Mouse (Mus musculus): ENCODE results near the gene Zfp985. TPM values are rescaled to one million over a fixed set of nuclear protein-coding genes. Genes with fewer than 3 reads are reported as not detected.
A peak's percentile ranks its signal among the peaks of the same experiment; 100 is the strongest.
"Not testable (repeated sequence)": the region's sequence is repeated elsewhere in the genome, so short reads cannot be mapped to it uniquely, and the experiment has no call there.

Gene Zfp985
- 0.05 and 0.16 TPM in 2 replicates for polyA plus RNA-seq (2015; fragmentation: Nextera tagmentation; extraction: Ambion mirVana)

DNA sequence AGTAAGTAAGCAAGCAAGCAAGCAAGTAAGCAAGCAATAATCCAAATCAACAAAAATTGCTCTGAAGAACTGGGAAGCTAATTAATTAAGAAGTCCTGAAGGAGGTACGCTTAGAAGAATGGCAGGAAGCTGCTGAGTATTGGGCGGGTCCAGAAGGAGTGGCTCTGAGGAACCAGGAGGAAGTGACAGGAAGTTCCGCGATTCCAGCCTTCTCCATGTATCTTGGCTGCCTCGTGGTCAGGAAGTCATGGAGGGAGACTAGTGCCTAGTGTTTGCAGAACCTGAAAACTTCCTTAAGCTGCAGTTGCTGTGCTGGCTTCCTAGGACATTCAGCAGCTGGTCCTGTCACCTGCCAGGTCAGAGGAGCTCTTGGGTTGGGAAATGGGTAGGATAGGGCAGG lies at the start of gene Zfp985:
Zfp985 (plus strand) TSS at position 207 of the 400 bp plus-strand sequence.
- H3K9me3 ChIP-seq (replicated peaks; ENCODE audit: control insufficient read depth, low read length); H3K27ac ChIP-seq (ENCODE audit: low read length); H3K4me2 ChIP-seq (ENCODE audit: low read depth, low read length); H3K36me3 ChIP-seq (ENCODE audit: control insufficient read depth, insufficient read depth); H3K27me3 ChIP-seq (ENCODE audit: control insufficient read depth, insufficient read depth, low read length); H3K4me3 ChIP-seq (ENCODE audit: low read length); H3K4me1 ChIP-seq (ENCODE audit: control insufficient read depth, insufficient read depth, low read length); H3K9ac ChIP-seq (ENCODE audit: low read length); ATAC-seq (replicated peaks; ENCODE audit: extremely low read depth, insufficient read depth, low FRiP score): not testable (repeated sequence)
- 70% methylated on average over 5 of the region's 5 CpGs for WGBS

DNA sequence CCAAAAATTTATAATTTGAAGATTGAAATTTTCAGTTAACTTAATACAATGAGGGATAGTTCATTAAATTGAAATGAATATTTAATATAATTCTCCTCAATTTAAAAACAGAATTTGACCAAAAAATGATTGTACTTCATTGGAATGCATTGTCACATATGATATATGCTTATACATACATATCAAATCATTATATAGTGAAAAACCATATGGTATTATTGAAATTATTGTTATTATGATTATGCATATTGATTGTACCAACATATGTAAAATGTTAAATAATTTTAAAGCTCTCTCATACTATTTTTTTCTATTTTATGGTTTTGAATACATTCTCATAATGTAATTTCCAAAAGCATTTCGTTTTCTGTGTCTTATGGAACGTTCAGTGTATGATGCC lies 43.9 kb upstream of the Zfp985 start:
- ATAC-seq (replicated peaks; ENCODE audit: extremely low read depth, insufficient read depth, low FRiP score): no peak
- Histone ChIP-seq H3K9ac (ENCODE audit: low read length) (no peak overlapping the region), H3K4me3 (ENCODE audit: low read length) (no peak overlapping the region), H3K36me3 (ENCODE audit: control insufficient read depth, insufficient read depth) (peaks cover 2% of the 10 kb centered on the region; the same call in 1 of the 2 replicates), H3K4me1 (ENCODE audit: control insufficient read depth, insufficient read depth, low read length) (no peaks in the 10 kb centered on the region), H3K9me3 (replicated peaks; ENCODE audit: control insufficient read depth, low read length) (peaks cover 21% of the 10 kb centered on the region), H3K27ac (ENCODE audit: low read length) (no peak overlapping the region), H3K4me2 (ENCODE audit: low read depth, low read length) (no peak overlapping the region), H3K27me3 (ENCODE audit: control insufficient read depth, insufficient read depth, low read length) (no peaks in the 10 kb centered on the region)
- 75% methylated on average over 2 of the region's 2 CpGs for WGBS

DNA sequence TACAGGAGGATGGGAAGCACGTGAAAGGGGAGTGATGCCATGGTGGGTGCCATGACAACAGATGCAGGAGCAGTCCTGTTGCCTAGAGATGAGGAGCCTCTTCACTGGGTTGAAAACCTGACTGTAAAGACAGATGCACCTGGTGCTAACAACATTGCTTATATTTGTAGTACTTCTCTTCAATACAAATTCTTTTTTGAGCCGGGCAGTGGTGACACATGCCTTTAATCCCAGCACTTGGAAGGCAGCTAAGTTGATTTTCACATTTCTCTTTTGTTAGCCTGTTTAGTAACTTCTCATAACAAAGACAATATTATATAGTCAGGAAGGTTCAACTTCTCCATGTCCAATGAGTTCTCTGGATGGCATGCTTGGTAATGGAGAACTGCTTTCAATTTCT lies 34.1 kb upstream of the Zfp985 start:
- H3K9ac ChIP-seq (ENCODE audit: low read length): no peak overlapping the region
- H3K4me3 ChIP-seq (ENCODE audit: low read length): no peak overlapping the region
- H3K27me3 ChIP-seq (ENCODE audit: control insufficient read depth, insufficient read depth, low read length): no peaks in the 10 kb centered on the region
- H3K4me1 ChIP-seq (ENCODE audit: control insufficient read depth, insufficient read depth, low read length): no peaks in the 10 kb centered on the region
- WGBS: 63% methylated on average over 2 of the region's 2 CpGs
- no peak overlapping the region for H3K4me2 ChIP-seq (ENCODE audit: low read depth, low read length)
- peaks cover 47% of the 10 kb centered on the region for H3K9me3 ChIP-seq (replicated peaks; ENCODE audit: control insufficient read depth, low read length)
- H3K36me3 ChIP-seq (ENCODE audit: control insufficient read depth, insufficient read depth): no peaks in the 10 kb centered on the region
- no peak for ATAC-seq (replicated peaks; ENCODE audit: extremely low read depth, insufficient read depth, low FRiP score)
- H3K27ac ChIP-seq (ENCODE audit: low read length): no peak overlapping the region

DNA sequence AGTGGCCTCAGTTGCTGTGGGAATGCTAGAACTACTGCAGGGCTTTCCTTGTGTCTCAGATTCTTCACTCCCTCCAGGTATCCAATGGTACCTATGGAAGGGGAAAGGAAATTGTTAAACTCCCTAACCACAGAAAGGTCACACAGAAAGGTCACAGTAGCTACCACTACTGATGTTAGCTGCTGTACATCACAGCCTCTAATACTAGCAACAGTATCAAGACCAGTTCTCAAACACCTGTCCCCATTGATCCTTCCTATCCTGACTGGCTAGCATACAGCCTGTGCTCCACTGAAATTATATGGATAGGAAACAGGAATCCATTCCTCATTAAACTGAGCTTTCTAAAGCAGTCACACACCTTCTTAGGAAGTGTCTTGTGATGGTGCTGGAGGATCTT lies 33.0 kb upstream of the Zfp985 start:
- Histone ChIP-seq H3K27me3 (ENCODE audit: control insufficient read depth, insufficient read depth, low read length) (no peaks in the 10 kb centered on the region), H3K9me3 (replicated peaks; ENCODE audit: control insufficient read depth, low read length) (peaks cover 51% of the 10 kb centered on the region), H3K4me1 (ENCODE audit: control insufficient read depth, insufficient read depth, low read length) (no peaks in the 10 kb centered on the region), H3K36me3 (ENCODE audit: control insufficient read depth, insufficient read depth) (no peaks in the 10 kb centered on the region), H3K4me2 (ENCODE audit: low read depth, low read length) (no peak overlapping the region), H3K27ac (ENCODE audit: low read length) (no peak overlapping the region), H3K4me3 (ENCODE audit: low read length) (no peak overlapping the region), H3K9ac (ENCODE audit: low read length) (no peak overlapping the region)
- ATAC-seq (replicated peaks; ENCODE audit: extremely low read depth, insufficient read depth, low FRiP score): peak; percentile 26

DNA sequence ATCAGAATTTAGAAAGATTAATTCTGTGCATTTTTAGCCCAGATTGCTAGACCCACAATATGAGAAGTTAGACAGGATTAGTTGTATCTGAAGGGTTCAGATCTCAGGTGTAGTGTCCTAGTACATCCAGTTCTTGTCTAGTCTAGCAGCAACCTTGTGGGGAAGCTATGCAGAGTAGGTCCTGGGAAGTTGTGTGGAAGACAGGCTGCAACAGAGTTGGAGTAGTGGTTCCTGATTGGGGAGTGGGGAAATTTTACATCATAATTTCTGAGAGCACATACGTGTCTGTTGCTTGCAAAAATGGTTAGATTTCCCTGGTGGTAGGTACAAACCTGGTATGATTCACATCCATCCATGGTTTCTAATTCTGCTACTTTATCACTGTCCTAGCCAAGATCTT lies 28.0 kb upstream of the Zfp985 start:
- no peak overlapping the region for H3K27ac ChIP-seq (ENCODE audit: low read length)
- WGBS: 75% methylated on average over 1 of the region's 1 CpGs
- H3K9ac ChIP-seq (ENCODE audit: low read length): no peak overlapping the region
- H3K27me3 ChIP-seq (ENCODE audit: control insufficient read depth, insufficient read depth, low read length): no peaks in the 10 kb centered on the region
- no peak overlapping the region for H3K4me3 ChIP-seq (ENCODE audit: low read length)
- H3K36me3 ChIP-seq (ENCODE audit: control insufficient read depth, insufficient read depth): no peaks in the 10 kb centered on the region
- no peak overlapping the region for H3K4me2 ChIP-seq (ENCODE audit: low read depth, low read length)
- no peaks in the 10 kb centered on the region for H3K4me1 ChIP-seq (ENCODE audit: control insufficient read depth, insufficient read depth, low read length)
- peaks cover 43% of the 10 kb centered on the region for H3K9me3 ChIP-seq (replicated peaks; ENCODE audit: control insufficient read depth, low read length)
- no peak for ATAC-seq (replicated peaks; ENCODE audit: extremely low read depth, insufficient read depth, low FRiP score)

DNA sequence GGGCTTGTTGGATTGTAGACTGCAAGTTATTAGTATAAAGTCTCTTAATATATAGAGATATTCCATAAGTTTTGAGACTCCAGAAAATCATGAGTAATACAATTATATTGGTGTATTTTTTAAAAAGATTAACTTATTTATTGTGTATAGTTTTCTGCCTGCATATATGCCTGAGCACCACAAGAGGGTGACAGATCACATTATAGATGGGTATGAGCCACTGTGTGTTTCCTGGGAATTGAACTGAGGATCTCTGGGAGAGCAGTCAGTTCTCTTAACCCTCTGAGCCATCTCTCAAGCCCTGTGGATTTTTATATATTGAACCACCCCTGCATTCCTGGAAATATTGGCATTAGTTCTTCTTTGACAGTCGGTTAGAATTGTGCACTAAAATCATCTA lies 22.7 kb upstream of the Zfp985 start:
- peaks cover 37% of the 10 kb centered on the region for H3K9me3 ChIP-seq (replicated peaks; ENCODE audit: control insufficient read depth, low read length)
- H3K27me3 ChIP-seq (ENCODE audit: control insufficient read depth, insufficient read depth, low read length): no peaks in the 10 kb centered on the region
- ATAC-seq (replicated peaks; ENCODE audit: extremely low read depth, insufficient read depth, low FRiP score): no peak
- H3K27ac ChIP-seq (ENCODE audit: low read length): no peak overlapping the region
- H3K36me3 ChIP-seq (ENCODE audit: control insufficient read depth, insufficient read depth): no peaks in the 10 kb centered on the region
- H3K4me2 ChIP-seq (ENCODE audit: low read depth, low read length): no peak overlapping the region
- H3K4me3 ChIP-seq (ENCODE audit: low read length): no peak overlapping the region
- no peaks in the 10 kb centered on the region for H3K4me1 ChIP-seq (ENCODE audit: control insufficient read depth, insufficient read depth, low read length)
- 71% methylated on average over 1 of the region's 1 CpGs for WGBS
- H3K9ac ChIP-seq (ENCODE audit: low read length): no peak overlapping the region

DNA sequence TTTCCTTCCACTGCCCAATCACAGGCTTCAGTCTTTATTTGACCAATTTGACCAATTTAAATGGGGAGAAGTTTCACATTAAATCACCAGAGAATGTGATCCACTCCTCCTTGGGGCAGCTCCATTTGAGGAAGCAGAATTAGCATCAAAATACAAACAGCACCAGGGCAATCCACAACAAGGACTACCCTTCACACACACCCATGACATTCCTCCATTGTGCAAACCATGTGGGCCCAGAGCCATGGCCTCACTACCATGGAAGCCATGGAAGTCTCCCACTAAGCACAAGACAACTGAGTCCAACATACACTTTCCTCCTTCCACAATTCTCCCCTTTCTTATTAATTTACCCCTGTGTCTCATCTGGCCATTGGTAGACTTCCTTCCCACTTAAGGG lies 17.2 kb upstream of the Zfp985 start:
- H3K4me3 ChIP-seq (ENCODE audit: low read length); H3K27me3 ChIP-seq (ENCODE audit: control insufficient read depth, insufficient read depth, low read length); H3K36me3 ChIP-seq (ENCODE audit: control insufficient read depth, insufficient read depth); H3K4me1 ChIP-seq (ENCODE audit: control insufficient read depth, insufficient read depth, low read length); H3K27ac ChIP-seq (ENCODE audit: low read length); ATAC-seq (replicated peaks; ENCODE audit: extremely low read depth, insufficient read depth, low FRiP score); H3K4me2 ChIP-seq (ENCODE audit: low read depth, low read length); H3K9ac ChIP-seq (ENCODE audit: low read length): not testable (repeated sequence)
- H3K9me3 ChIP-seq (replicated peaks; ENCODE audit: control insufficient read depth, low read length): peaks cover 44% of the 10 kb centered on the region

DNA sequence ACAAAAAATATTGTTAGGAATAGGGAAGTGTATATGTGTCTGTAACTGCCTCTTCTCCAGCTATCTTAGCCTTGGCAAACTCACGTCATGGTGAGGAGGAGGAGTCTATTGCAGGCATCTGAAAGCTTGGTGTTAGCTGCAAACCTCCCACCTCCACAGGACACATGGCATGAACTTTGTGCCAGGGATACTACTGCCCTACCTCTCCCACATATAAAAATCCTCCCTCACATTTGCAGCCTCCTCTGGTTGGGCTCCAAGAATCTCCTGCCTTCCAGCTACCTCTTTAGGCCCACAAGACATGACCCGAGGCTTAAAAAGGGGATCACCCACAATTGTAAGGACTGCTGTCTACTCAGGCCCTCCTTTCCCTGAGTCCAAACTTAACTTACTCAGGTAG lies 15.4 kb upstream of the Zfp985 start:
- 71% methylated on average over 2 of the region's 2 CpGs for WGBS
- H3K9me3 ChIP-seq (replicated peaks; ENCODE audit: control insufficient read depth, low read length): peaks cover 35% of the 10 kb centered on the region
- no peak overlapping the region for H3K4me2 ChIP-seq (ENCODE audit: low read depth, low read length)
- H3K27me3 ChIP-seq (ENCODE audit: control insufficient read depth, insufficient read depth, low read length): no peaks in the 10 kb centered on the region
- ATAC-seq (replicated peaks; ENCODE audit: extremely low read depth, insufficient read depth, low FRiP score): no peak
- H3K27ac ChIP-seq (ENCODE audit: low read length): no peak overlapping the region
- H3K36me3 ChIP-seq (ENCODE audit: control insufficient read depth, insufficient read depth): no peaks in the 10 kb centered on the region
- no peak overlapping the region for H3K9ac ChIP-seq (ENCODE audit: low read length)
- no peak overlapping the region for H3K4me3 ChIP-seq (ENCODE audit: low read length)
- no peaks in the 10 kb centered on the region for H3K4me1 ChIP-seq (ENCODE audit: control insufficient read depth, insufficient read depth, low read length)

DNA sequence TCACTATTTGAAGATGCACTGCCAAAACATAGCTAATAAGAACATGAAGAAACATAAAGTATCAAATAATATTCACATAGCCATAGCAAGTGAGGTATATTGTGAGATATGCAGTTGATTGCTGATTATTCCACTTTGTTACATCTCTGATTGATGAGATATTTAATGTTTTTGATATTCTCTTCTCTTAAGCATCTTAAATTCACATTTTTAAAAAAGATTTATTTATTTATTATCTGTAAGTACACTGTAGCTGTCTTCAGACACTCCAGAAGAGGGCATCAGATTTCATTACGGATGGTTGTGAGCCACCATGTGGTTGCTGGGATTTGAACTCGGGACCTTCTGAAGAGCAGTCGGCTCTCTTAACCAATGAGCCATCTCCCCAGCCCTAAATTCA lies 13.2 kb upstream of the Zfp985 start, which contains the start of gene Gm16503:
Gm16503 (plus strand) TSS at position 301 of the 400 bp plus-strand sequence.
- H3K4me2 ChIP-seq (ENCODE audit: low read depth, low read length); H3K36me3 ChIP-seq (ENCODE audit: control insufficient read depth, insufficient read depth); H3K9ac ChIP-seq (ENCODE audit: low read length); H3K27me3 ChIP-seq (ENCODE audit: control insufficient read depth, insufficient read depth, low read length); H3K27ac ChIP-seq (ENCODE audit: low read length); ATAC-seq (replicated peaks; ENCODE audit: extremely low read depth, insufficient read depth, low FRiP score); H3K4me3 ChIP-seq (ENCODE audit: low read length); H3K4me1 ChIP-seq (ENCODE audit: control insufficient read depth, insufficient read depth, low read length): not testable (repeated sequence)
- WGBS: 73% methylated on average over 3 of the region's 3 CpGs
- H3K9me3 ChIP-seq (replicated peaks; ENCODE audit: control insufficient read depth, low read length): peaks cover 38% of the 10 kb centered on the region

DNA sequence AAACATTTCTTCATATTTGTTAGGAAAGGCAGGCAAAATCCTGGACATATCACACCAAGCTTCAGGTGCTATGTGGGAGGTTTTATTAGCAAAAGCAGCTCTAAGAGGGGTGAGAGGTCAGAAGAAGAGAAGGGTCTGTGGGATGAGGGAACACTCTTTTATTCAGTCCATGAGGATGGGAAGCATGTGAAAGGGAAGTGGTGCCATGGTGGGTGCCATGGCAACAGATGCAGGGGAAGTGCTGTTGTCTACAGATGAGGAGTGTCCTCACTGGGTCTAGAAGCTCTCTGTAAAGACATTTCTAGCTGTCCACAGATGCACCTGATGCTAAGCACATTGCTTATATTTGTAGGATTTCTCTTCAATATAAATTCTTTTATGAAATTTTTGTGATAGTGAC lies 12.0 kb upstream of the Zfp985 start:
- Histone ChIP-seq H3K4me3 (ENCODE audit: low read length) (no peak overlapping the region), H3K9me3 (replicated peaks; ENCODE audit: control insufficient read depth, low read length) (peaks cover 31% of the 10 kb centered on the region), H3K27ac (ENCODE audit: low read length) (no peak overlapping the region), H3K4me1 (ENCODE audit: control insufficient read depth, insufficient read depth, low read length) (no peaks in the 10 kb centered on the region), H3K4me2 (ENCODE audit: low read depth, low read length) (no peak overlapping the region), H3K36me3 (ENCODE audit: control insufficient read depth, insufficient read depth) (no peaks in the 10 kb centered on the region), H3K9ac (ENCODE audit: low read length) (no peak overlapping the region), H3K27me3 (ENCODE audit: control insufficient read depth, insufficient read depth, low read length) (no peaks in the 10 kb centered on the region)
- ATAC-seq (replicated peaks; ENCODE audit: extremely low read depth, insufficient read depth, low FRiP score): no peak
